Mouse (Mus musculus): ENCODE measurements around the gene Trip13. TPM values are rescaled to one million over a fixed set of nuclear protein-coding genes. Genes with fewer than 3 reads are reported as not detected.

Gene Trip13
- total and polyA plus RNA-seq, 3 experiments = 42.3 to 94.5 (median 93.2) TPM

DNA sequence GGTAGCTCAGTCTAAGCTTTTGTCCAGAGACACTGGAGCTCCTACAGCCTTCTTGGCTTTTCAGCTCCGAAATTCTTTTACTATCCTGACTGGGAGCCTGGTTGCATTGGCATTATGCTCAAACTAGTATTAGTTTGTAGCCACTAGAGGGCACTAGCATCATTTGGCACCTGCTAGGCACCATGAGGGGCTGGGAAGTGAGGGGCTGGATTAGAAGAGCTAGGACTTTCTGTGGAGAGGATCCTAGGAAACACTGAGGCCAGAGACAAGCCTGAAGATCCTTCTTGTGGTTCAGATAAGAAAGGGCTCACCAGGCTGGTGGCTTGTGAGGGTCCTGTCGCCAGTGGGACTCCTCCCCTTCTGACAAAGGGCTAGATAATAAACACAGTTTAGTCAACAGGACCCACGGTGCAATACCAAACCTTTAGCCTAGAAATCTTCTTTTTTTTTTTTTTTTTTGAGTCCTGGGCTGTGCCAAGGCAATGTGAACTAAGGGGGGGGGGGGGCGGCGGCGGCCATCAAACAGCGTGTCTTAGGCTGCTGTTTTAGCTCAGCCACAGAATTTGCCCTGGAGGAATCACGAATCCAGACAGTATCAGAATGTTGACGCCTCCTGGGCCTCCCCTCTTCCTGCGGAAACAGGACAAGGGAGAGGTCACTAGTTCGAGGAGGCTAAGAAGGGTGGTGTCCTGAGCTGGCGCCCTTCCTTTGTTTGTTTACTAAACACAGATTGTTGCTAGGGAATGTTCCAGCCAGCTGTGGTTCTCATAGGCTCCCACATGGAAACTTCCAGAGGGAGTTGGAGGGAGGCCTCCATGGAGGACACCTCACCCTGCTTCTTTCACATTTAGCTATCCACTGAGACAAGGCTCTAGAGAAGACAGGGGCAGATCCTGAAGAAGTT is 33.2 kb upstream of the Trip13 start:
- no peaks in the 10 kb centered on the region for H3K36me3 ChIP-seq (replicated peaks in 1 of 2; ENCODE audit: control insufficient read depth in 1 of 2, insufficient read depth in 1 of 2, low read length in 1 of 2)
- TF ChIP-seq RAD21 (IDR thresholded peaks at IDR 0.05; ENCODE audit: low read depth, low read length) = peak; percentile 89
- no peak for TF ChIP-seq USF2 (conservative IDR thresholded peaks at IDR 0.05; ENCODE audit: low read depth, low read length)
- TF ChIP-seq BHLHE40 (IDR thresholded peaks at IDR 0.05; ENCODE audit: low read depth, low read length) = no peak
- TF ChIP-seq UBTF (IDR thresholded peaks at IDR 0.05; ENCODE audit: low read depth, low read length) = no peak
- no peak for TF ChIP-seq JUN (IDR thresholded peaks at IDR 0.05; ENCODE audit: insufficient read depth, low read depth, low read length)
- TF ChIP-seq MXI1 (IDR thresholded peaks at IDR 0.05; ENCODE audit: low read depth, low read length) = no peak
- TF ChIP-seq NELFE (IDR thresholded peaks at IDR 0.05; ENCODE audit: low read depth, low read length) = no peak
- 0 out of 2 replicates have a peak, but pooled peaks have one; percentile 33 for TF ChIP-seq MYC (IDR thresholded peaks at IDR 0.05; ENCODE audit: low read depth, low read length)
- no peak for TF ChIP-seq ETS1 (conservative IDR thresholded peaks at IDR 0.05; ENCODE audit: low read depth, low read length)
- no peak for TF ChIP-seq CHD2 (IDR thresholded peaks at IDR 0.05; ENCODE audit: low read length)
- peak; percentile 44; the same call in 1 of the 2 replicates for TF ChIP-seq MAZ (IDR thresholded peaks at IDR 0.05; ENCODE audit: low read depth, low read length)
- no peak for TF ChIP-seq TBP (conservative IDR thresholded peaks at IDR 0.05; ENCODE audit: low read depth, low read length)
- no peak for TF ChIP-seq KAT2A (IDR thresholded peaks at IDR 0.05; ENCODE audit: insufficient replicate concordance, low read length)
- TF ChIP-seq USF1 (IDR thresholded peaks at IDR 0.05; ENCODE audit: low read depth, low read length) = no peak
- TF ChIP-seq ZKSCAN1 (IDR thresholded peaks at IDR 0.05; ENCODE audit: borderline replicate concordance, low read depth, low read length) = no peak
- no peak for TF ChIP-seq ELF1 (IDR thresholded peaks at IDR 0.05; ENCODE audit: low read depth, low read length)
- no peak for TF ChIP-seq NRF1 (IDR thresholded peaks at IDR 0.05; ENCODE audit: low read depth, low read length)
- TF ChIP-seq ZC3H11A (IDR thresholded peaks at IDR 0.05; ENCODE audit: low read depth, low read length) = peak; percentile 51
- TF ChIP-seq CHD1 (IDR thresholded peaks at IDR 0.05; ENCODE audit: low read depth, low read length) = no peak
- no peak for TF ChIP-seq TCF12 (IDR thresholded peaks at IDR 0.05; ENCODE audit: low read depth, low read length)
- TF ChIP-seq EP300 (IDR thresholded peaks at IDR 0.05; ENCODE audit: low read length) = no peak
- no peak for TF ChIP-seq RCOR1 (conservative IDR thresholded peaks at IDR 0.05; ENCODE audit: low read depth, low read length)
- no peak for TF ChIP-seq IRF4 (IDR thresholded peaks at IDR 0.05; ENCODE audit: low read depth, low read length)
- TF ChIP-seq SMC3 (IDR thresholded peaks at IDR 0.05; ENCODE audit: low read depth, low read length) = peak; percentile 81
- TF ChIP-seq ZMIZ1 (IDR thresholded peaks at IDR 0.05; ENCODE audit: low read depth, low read length) = no peak
- TF ChIP-seq HCFC1 (IDR thresholded peaks at IDR 0.05; ENCODE audit: low read depth, low read length) = no peak
- no peak for TF ChIP-seq JUND (conservative IDR thresholded peaks at IDR 0.05; ENCODE audit: low read depth, low read length)
- TF ChIP-seq E2F4 (IDR thresholded peaks at IDR 0.05; ENCODE audit: insufficient replicate concordance, low read depth, low read length) = no peak
- TF ChIP-seq MAFK (IDR thresholded peaks at IDR 0.05; ENCODE audit: insufficient replicate concordance, low read length) = no peak
- TF ChIP-seq MEF2A (IDR thresholded peaks at IDR 0.05; ENCODE audit: borderline replicate concordance, low read depth, low read length) = no peak
- TF ChIP-seq POLR2AphosphoS2 (IDR thresholded peaks at IDR 0.05; ENCODE audit: low read depth, low read length) = no peak
- TF ChIP-seq POLR2A (IDR thresholded peaks at IDR 0.05; ENCODE audit: low read depth, low read length) = no peak
- TF ChIP-seq SIN3A (IDR thresholded peaks at IDR 0.05; ENCODE audit: low read length) = no peak
- no peak for TF ChIP-seq ZNF384 (IDR thresholded peaks at IDR 0.05; ENCODE audit: low read depth, low read length)
- TF ChIP-seq PAX5 (IDR thresholded peaks at IDR 0.05; ENCODE audit: low read length) = no peak
- TF ChIP-seq GABPA (IDR thresholded peaks at IDR 0.05; ENCODE audit: insufficient replicate concordance, low read depth, low read length) = no peak
- 0 out of 2 replicates have a peak, but pooled peaks have one; percentile 39 for TF ChIP-seq MAX (IDR thresholded peaks at IDR 0.05; ENCODE audit: low read length)
- peak; percentile 52 to 84 for TF ChIP-seq CTCF (conservative IDR thresholded peaks at IDR 0.05 in 1 of 2, IDR thresholded peaks at IDR 0.05 in 1 of 2; ENCODE audit: low read depth in 2 of 2, low read length in 2 of 2)
- H3K27me3 ChIP-seq (replicated peaks) = peaks cover 1% of the 10 kb centered on the region
- no peak overlapping the region for H3K4me3 ChIP-seq (replicated peaks in 1 of 3; ENCODE audit: low read depth in 2 of 3, low read length in 2 of 3, poor library complexity in 1 of 3)
- in situ Hi-C loops (cut with MboI; ENCODE audit: low pct_ligation_motif_present, low pct_unique_long_range_greater_than_20kb, low sequenced_read_pairs) = loop anchor here (5.0 kb wide), 1 partner anchor 57 kb away; no protein-coding TSS in a partner anchor
- H3K4me2 ChIP-seq (ENCODE audit: insufficient read depth, low read depth, poor library complexity, severe bottlenecking) = 0 out of 2 replicates have a peak overlapping the region, but pooled peaks have one; percentile 16
- peak; percentile 53 for DNase-seq (ENCODE audit: extremely low read depth)
- no peak overlapping the region for H3K9ac ChIP-seq (ENCODE audit: insufficient read depth, low read depth)
- H3K9me3 ChIP-seq (replicated peaks; ENCODE audit: low read length) = no peaks in the 10 kb centered on the region
- dilution Hi-C loops (cut with MboI; ENCODE audit: extremely low pct_ligation_motif_present, extremely low pct_unique_long_range_greater_than_20kb, low sequenced_read_pairs) = no loop called here
- H3K27ac ChIP-seq (ENCODE audit: insufficient read depth, low read depth) = no peak overlapping the region
- no peaks in the 10 kb centered on the region for H3K4me1 ChIP-seq (ENCODE audit: control insufficient read depth in 1 of 2, insufficient read depth in 2 of 2)
- no peaks in the 10 kb centered on the region for H3K79me2 ChIP-seq (replicated peaks; ENCODE audit: control insufficient read depth, extremely low read depth, insufficient read depth, poor library complexity, severe bottlenecking)
